Mouse (Mus musculus) gastrocnemius, adult 2 months (tissue): Measurements from ENCODE around the gene Unc5cl. TPM values are rescaled to one million over a fixed set of nuclear protein-coding genes. Genes with fewer than 3 reads are reported as not detected.

Experiments
- DNase-seq: peaks from one replicate; pipeline ENCODE4 v3.0.0; 2022
- H3K27ac ChIP-seq: fragments of 200-600 bp; 2 replicates; pipeline ENCODE4 v1.8.1; 2022; ENCODE audit warnings: mild to moderate bottlenecking
- H3K4me3 ChIP-seq: fragments of 200-600 bp; 2 replicates; pipeline ENCODE4 v1.8.1; 2022; ENCODE audit warnings: mild to moderate bottlenecking, moderate library complexity
- CTCF ChIP-seq: fragments of 200-600 bp; IDR thresholded peaks from 2 replicates; pipeline ENCODE4 v1.8.1; 2022; ENCODE audit warnings: antibody characterized with exemption, mild to moderate bottlenecking, moderate library complexity
- intact Hi-C: fragments of 180-260 bp; cut with DNase I; formaldehyde crosslinking; loops from one replicate; pipeline ENCODE4 v1.15.1; 2025
- total RNA-seq, 2 experiments: library from RNA; stranded (reverse); gene quantifications; 2 replicates each; pipeline ENCODE4 v1.2.3; 2021

Gene Unc5cl
- total RNA-seq, 2 experiments from 2014 or later, result not detected

GRCm38 (mm10) chr17:48434479-48434878 is 20.2 kb upstream of the Unc5cl start:
- DNase-seq, result no peak
- intact Hi-C loops, result no loop called here
- no peak overlapping the region for H3K4me3 ChIP-seq
- no peak overlapping the region for H3K27ac ChIP-seq
- TF ChIP-seq CTCF, result no peak

GRCm38 (mm10) chr17:48436487-48436886 is 18.2 kb upstream of the Unc5cl start:
- intact Hi-C loops, result loop anchor here (2.0 kb wide), 1 partner anchor 20 kb away; no protein-coding TSS in a partner anchor
- peak; percentile 80 for DNase-seq

GRCm38 (mm10) chr17:48437421-48437911 is 17.2 kb upstream of the Unc5cl start:
- peak; percentile 60 for TF ChIP-seq CTCF
- DNase-seq, result peak; percentile 82
- H3K4me3 ChIP-seq, result 0 out of 2 replicates have a peak overlapping the region, but pooled peaks have one; percentile 13
- intact Hi-C loops, result loop anchor here (2.0 kb wide), 1 partner anchor 21 kb away; no protein-coding TSS in a partner anchor
- peak overlapping the region; percentile 87 for H3K27ac ChIP-seq

More at GRCm38 (mm10) chr17:48436487-48436886, 18.2 kb upstream of the Unc5cl start:
- Histone ChIP-seq H3K4me3 (peak overlapping the region; percentile 7; the same call in 1 of the 2 replicates), H3K27ac (peak overlapping the region; percentile 87)
- TF ChIP-seq CTCF, result no peak

GRCm38 (mm10) chr17:48442745-48443457 is 11.8 kb upstream of the Unc5cl start:
- intact Hi-C loops, result no loop called here
- DNase-seq, result no peak
- Histone ChIP-seq H3K27ac (no peak overlapping the region), H3K4me3 (no peak overlapping the region)
- no peak for TF ChIP-seq CTCF

GRCm38 (mm10) chr17:48443542-48444145 is 11.1 kb upstream of the Unc5cl start:
- no peak overlapping the region for H3K27ac ChIP-seq
- DNase-seq, result no peak
- intact Hi-C loops, result no loop called here
- H3K4me3 ChIP-seq, result no peak overlapping the region
- no peak for TF ChIP-seq CTCF

GRCm38 (mm10) chr17:48447675-48448074 is 7.0 kb upstream of the Unc5cl start:
- no peak for DNase-seq
- H3K4me3 ChIP-seq, result no peak overlapping the region
- intact Hi-C loops, result no loop called here
- H3K27ac ChIP-seq, result no peak overlapping the region
- TF ChIP-seq CTCF, result no peak

- Histone ChIP-seq H3K27ac (no peak overlapping the region), H3K4me3 (no peak overlapping the region)
- intact Hi-C loops, result no loop called here
- no peak for TF ChIP-seq CTCF
- DNase-seq, result no peak
Observed at GRCm38 (mm10) chr17:48450666-48451352, 3.9 kb upstream of the Unc5cl start.

- intact Hi-C loops, result no loop called here
- H3K27ac ChIP-seq, result no peak within 1 kb of the TSS
- DNase-seq, result no peak
- TF ChIP-seq CTCF, result no peak
- H3K4me3 ChIP-seq, result no peak within 1 kb of the TSS
Observed at GRCm38 (mm10) chr17:48451353-48451675, 3.4 kb upstream of the Unc5cl start, which contains the start of gene Tspo2. Gene Tspo2 (minus strand): TSS chr17:48451522.

GRCm38 (mm10) chr17:48451753-48452444 is 2.8 kb upstream of the Unc5cl start:
- no peak for DNase-seq
- intact Hi-C loops, result loop anchor here (2.0 kb wide), 1 partner anchor 35 kb away; no protein-coding TSS in a partner anchor

GRCm38 (mm10) chr17:48453489-48453888 is 1.2 kb upstream of the Unc5cl start:
- intact Hi-C loops, result loop anchor here (2.0 kb wide), 1 partner anchor 37 kb away; no protein-coding TSS in a partner anchor
- DNase-seq, result no peak

More at GRCm38 (mm10) chr17:48451753-48452444, 2.8 kb upstream of the Unc5cl start:
- Histone ChIP-seq H3K27ac (no peak overlapping the region), H3K4me3 (no peak overlapping the region)
- TF ChIP-seq CTCF, result no peak

GRCm38 (mm10) chr17:48454190-48454589 is 511 bp upstream of the Unc5cl start:
- H3K4me3 ChIP-seq, result no peak overlapping the region
- no peak for DNase-seq

More at GRCm38 (mm10) chr17:48453489-48453888, 1.2 kb upstream of the Unc5cl start:
- Histone ChIP-seq H3K4me3 (no peak overlapping the region), H3K27ac (no peak overlapping the region)
- peak; percentile 56 for TF ChIP-seq CTCF

GRCm38 (mm10) chr17:48455955-48456354 is 1.3 kb downstream of the Unc5cl start:
- DNase-seq, result no peak
- intact Hi-C loops, result no loop called here
- no peak overlapping the region for H3K27ac ChIP-seq
- TF ChIP-seq CTCF, result no peak
- no peak overlapping the region for H3K4me3 ChIP-seq

More at GRCm38 (mm10) chr17:48454190-48454589, 511 bp upstream of the Unc5cl start:
- no peak for TF ChIP-seq CTCF
- intact Hi-C loops, result no loop called here
- H3K27ac ChIP-seq, result no peak overlapping the region
